Mouse (Mus musculus): ENCODE results near the gene Apold1. TPM values are rescaled to one million over a fixed set of nuclear protein-coding genes. Genes with fewer than 3 reads are reported as not detected.

Gene Apold1
- polyA plus RNA-seq (2015; fragmentation: Nextera tagmentation; extraction: Ambion mirVana): 6.8 and 7.8 TPM in 2 replicates

DNA sequence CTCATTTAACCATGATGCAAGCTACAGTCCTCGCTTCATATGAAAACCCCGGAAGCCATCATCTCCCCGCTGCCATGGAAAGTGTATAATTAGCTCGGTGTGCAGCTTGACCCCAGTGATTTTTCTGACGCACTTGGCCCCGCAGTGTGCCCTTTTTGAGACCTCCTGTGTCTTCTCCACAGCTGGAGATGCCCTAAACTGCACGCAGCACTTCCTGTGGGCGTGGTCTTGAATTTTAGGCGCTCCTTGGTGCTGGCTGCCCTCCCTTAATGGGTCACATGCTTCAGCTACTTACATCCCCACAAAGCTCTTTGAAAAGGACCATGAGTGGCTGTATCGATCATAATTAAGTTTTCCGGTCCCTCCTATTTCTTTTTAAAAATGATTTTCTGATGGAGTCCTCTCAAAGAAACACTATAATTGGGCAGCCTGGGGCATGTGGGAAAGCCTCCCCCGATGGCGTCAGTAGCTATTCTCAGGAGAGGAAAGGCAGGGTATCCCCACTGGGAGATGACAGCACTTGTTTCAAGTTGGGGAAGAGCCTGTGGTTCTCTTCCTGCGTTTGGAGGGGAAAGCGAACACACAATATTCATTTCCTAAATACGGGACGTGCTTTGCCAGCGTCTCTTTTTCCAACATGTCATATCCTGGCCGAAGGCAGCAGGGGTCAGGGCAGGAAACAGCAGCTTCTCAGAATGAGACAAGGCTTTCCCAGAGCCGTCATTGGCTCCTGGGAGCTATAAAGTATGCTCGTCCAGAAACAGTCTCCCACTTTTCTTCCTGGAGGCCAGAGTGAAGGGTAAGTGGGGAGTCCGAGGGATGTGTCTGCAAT is at the start of gene Apold1:
TSS of gene Apold1 (plus strand) at position 488 of the 832 bp plus-strand sequence.
- Histone ChIP-seq H3K27ac (replicated peaks) (peak within 1 kb of the TSS; percentile 64), H3K36me3 (no peaks in the 10 kb centered on the region)
- 38% methylated on average over 22 of the region's 22 CpGs for WGBS

DNA sequence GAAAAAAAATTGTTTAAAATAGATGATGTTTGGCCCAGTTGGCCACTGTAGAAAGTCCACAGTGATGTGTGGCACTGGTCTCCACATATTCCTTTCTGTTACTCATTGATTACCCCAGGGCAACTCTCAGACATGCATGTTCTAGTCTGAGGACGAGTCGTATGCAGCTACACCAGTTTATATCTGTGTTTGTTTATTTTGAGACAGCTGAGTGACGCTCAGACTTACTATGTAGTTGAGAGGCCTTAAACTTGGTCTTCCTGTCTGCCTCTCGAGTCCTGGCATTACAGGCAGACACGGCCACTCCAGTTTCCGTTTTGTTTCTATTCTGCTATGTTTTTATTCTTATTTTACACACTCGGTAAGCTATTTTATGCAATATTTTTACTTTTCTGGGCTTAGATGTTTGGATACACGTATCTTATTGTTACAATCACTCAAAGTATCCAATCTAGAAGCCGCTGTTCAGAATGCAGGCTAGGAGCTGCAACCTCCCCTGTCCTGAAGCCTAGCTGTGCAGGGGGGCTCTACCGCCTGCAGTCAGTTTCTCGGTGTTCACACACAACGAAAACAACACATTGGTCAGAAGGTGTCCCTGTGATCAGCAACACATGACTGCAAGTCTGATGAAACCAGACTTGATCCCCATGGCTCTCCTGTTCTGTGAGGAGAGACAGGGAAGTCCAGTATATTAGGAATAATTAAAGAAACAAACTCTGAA is 48.9 kb upstream of the Apold1 start:
- Histone ChIP-seq H3K4me3 (no peak overlapping the region), H3K36me3 (peaks cover 7% of the 10 kb centered on the region; the same call in 1 of the 2 replicates), H3K27me3 (replicated peaks) (no peaks in the 10 kb centered on the region), H3K4me1 (peaks cover 41% of the 10 kb centered on the region), H3K9me3 (no peaks in the 10 kb centered on the region), H3K27ac (replicated peaks) (no peak overlapping the region), H3K9ac (peak overlapping the region; percentile 65), H3K4me2 (peak overlapping the region; percentile 42)
- 62% methylated on average over 12 of the region's 12 CpGs for WGBS
- ATAC-seq (ENCODE audit: extremely low read depth, insufficient number of reproducible peaks, low FRiP score, low TSS enrichment): no peak

More for the DNA sequence above, at the start of gene Apold1:
- H3K4me1 ChIP-seq: peaks cover 31% of the 10 kb centered on the region
- H3K9ac ChIP-seq: peak within 1 kb of the TSS; percentile 85
- H3K4me2 ChIP-seq: peak within 1 kb of the TSS; percentile 88
- no peak for ATAC-seq (ENCODE audit: extremely low read depth, insufficient number of reproducible peaks, low FRiP score, low TSS enrichment)
- no peaks in the 10 kb centered on the region for H3K27me3 ChIP-seq (replicated peaks)
- no peaks in the 10 kb centered on the region for H3K9me3 ChIP-seq
- H3K4me3 ChIP-seq: peak within 1 kb of the TSS; percentile 70

DNA sequence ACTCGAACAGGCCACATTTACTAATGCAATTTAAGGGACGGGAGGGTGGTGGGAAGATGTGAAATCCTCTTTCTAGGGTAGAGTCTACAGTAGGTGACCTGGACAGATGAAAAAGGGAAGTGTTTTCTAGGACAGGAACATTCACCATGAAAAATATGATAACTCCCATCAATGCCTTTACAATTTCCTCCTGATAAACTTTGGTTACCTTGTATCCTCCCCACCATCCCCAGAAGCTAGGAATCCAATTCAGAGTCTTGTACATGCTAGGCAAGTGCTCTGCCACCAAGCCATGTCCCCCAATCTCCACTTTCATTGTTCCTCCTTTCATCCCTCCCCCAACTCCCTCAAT is 48.3 kb upstream of the Apold1 start:
- Histone ChIP-seq H3K9ac (peak overlapping the region; percentile 62), H3K9me3 (no peaks in the 10 kb centered on the region), H3K27me3 (replicated peaks) (no peaks in the 10 kb centered on the region), H3K27ac (replicated peaks) (no peak overlapping the region), H3K4me2 (peak overlapping the region; percentile 42), H3K4me1 (peaks cover 39% of the 10 kb centered on the region), H3K4me3 (no peak overlapping the region), H3K36me3 (peaks cover 7% of the 10 kb centered on the region; the same call in 1 of the 2 replicates)
- no peak for ATAC-seq (ENCODE audit: extremely low read depth, insufficient number of reproducible peaks, low FRiP score, low TSS enrichment)
- WGBS: 87% methylated on average over 2 of the region's 2 CpGs

DNA sequence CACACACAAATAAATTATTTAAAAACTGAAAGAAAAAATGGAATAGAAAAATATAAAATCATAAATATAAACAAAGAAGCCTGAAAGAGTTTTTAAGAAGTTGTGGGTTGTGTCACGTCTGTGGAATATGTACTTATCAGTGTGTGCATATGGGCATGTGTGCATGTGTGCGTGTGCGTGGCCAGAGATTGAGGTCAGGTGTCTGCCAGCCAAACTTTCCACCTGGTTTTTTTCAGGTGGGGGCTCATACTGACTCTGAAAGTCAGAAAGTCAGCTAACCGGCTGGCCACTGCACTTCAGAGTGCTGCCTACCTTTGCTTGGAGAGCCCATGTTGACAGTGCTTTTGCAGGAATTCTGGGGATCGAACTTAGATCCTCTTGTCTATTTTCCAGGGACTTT is 47.2 kb upstream of the Apold1 start:
- H3K9ac ChIP-seq: no peak overlapping the region
- peaks cover 7% of the 10 kb centered on the region; the same call in 1 of the 2 replicates for H3K36me3 ChIP-seq
- no peak overlapping the region for H3K4me2 ChIP-seq
- no peaks in the 10 kb centered on the region for H3K27me3 ChIP-seq (replicated peaks)
- no peak overlapping the region for H3K27ac ChIP-seq (replicated peaks)
- H3K4me3 ChIP-seq: no peak overlapping the region
- WGBS: 89% methylated on average over 5 of the region's 5 CpGs
- ATAC-seq (ENCODE audit: extremely low read depth, insufficient number of reproducible peaks, low FRiP score, low TSS enrichment): no peak
- H3K9me3 ChIP-seq: no peaks in the 10 kb centered on the region
- peaks cover 37% of the 10 kb centered on the region for H3K4me1 ChIP-seq

DNA sequence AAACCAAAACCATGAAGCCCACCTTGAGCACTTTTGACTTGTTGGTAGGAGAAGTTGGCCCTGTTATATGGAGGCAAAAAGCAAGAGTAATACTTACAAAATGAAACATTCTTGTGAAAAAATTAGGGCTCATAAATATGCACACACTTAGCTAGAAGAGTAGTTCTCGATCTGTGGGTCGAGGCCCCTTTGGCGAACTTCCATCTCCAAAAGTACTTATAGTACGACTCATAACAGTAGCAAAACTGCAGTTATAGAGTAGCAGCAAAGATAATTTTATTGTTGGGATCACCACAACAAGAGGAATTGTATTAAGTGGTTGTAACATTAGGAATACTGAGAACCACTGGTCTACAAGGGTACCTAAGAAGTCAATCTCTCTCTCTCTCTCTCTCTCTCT is 41.7 kb upstream of the Apold1 start:
- no peaks in the 10 kb centered on the region for H3K9me3 ChIP-seq
- H3K27me3 ChIP-seq (replicated peaks): no peaks in the 10 kb centered on the region
- ATAC-seq (ENCODE audit: extremely low read depth, insufficient number of reproducible peaks, low FRiP score, low TSS enrichment): no peak
- WGBS: 86% methylated on average over 4 of the region's 4 CpGs
- H3K4me2 ChIP-seq: no peak overlapping the region
- no peak overlapping the region for H3K27ac ChIP-seq (replicated peaks)
- no peak overlapping the region for H3K4me3 ChIP-seq
- H3K9ac ChIP-seq: no peak overlapping the region
- peaks cover 23% of the 10 kb centered on the region for H3K4me1 ChIP-seq
- H3K36me3 ChIP-seq: peaks cover 33% of the 10 kb centered on the region

DNA sequence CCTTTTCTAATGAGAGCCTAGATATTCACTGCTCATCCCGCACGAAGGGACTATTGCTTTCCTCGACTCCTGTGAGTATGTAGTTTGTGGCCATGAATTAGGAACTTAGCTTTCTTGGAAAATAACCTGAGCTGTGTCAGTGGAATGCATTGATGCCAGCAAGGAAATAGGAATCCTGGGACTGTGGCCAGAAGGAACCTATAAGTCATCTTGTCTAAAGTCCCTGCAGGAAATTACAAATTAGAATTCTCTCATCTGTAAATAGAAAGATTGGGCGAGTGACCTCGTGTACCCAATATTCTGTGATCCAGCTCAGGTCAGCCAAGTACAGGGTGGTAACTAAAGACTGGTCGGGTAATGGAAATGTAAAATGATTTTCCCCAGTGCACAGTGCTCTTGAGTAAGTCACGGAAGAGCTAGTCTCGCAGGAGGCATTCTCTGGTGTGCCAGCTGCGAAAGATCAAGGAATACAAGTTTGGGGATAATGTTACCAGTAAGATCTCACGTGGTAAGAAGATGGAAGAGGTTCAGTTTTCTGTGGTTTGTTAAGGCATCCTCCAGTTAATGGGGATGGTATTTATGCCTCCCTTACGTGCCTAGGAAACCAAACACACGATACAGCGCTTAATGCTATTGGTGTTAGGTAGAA is 37.6 kb upstream of the Apold1 start:
- no peak overlapping the region for H3K4me2 ChIP-seq
- no peaks in the 10 kb centered on the region for H3K27me3 ChIP-seq (replicated peaks)
- H3K36me3 ChIP-seq: peaks cover 33% of the 10 kb centered on the region
- no peaks in the 10 kb centered on the region for H3K9me3 ChIP-seq
- peaks cover 43% of the 10 kb centered on the region for H3K4me1 ChIP-seq
- H3K27ac ChIP-seq (replicated peaks): no peak overlapping the region
- no peak overlapping the region for H3K4me3 ChIP-seq
- ATAC-seq (ENCODE audit: extremely low read depth, insufficient number of reproducible peaks, low FRiP score, low TSS enrichment): no peak
- H3K9ac ChIP-seq: no peak overlapping the region
- 78% methylated on average over 13 of the region's 13 CpGs for WGBS

DNA sequence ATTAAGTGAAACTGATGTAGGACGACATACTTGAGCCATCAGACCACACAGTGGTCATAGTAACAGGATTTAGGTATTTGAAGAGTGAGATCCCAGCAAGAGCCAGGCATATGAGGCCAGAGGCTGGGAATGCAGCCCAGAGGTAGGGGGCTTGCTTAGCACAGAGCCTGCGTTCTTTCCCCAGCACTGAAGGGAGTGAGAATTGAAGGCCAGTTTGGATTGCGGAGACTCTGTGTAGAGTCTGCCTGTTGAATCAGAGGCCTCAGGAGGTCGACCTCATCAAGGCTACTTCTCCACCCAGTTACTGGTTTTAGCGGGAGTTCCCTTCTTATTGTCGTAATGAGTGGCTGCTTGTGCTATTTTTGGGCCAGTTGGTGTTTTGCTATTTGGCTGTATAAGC is 35.5 kb upstream of the Apold1 start:
- no peak overlapping the region for H3K4me2 ChIP-seq
- H3K4me1 ChIP-seq: peaks cover 43% of the 10 kb centered on the region
- H3K27me3 ChIP-seq (replicated peaks): no peaks in the 10 kb centered on the region
- 36% methylated on average over 6 of the region's 6 CpGs for WGBS
- H3K9ac ChIP-seq: no peak overlapping the region
- peak overlapping the region; percentile 46 for H3K27ac ChIP-seq (replicated peaks)
- ATAC-seq (ENCODE audit: extremely low read depth, insufficient number of reproducible peaks, low FRiP score, low TSS enrichment): no peak
- H3K4me3 ChIP-seq: no peak overlapping the region
- H3K36me3 ChIP-seq: peaks cover 27% of the 10 kb centered on the region
- no peaks in the 10 kb centered on the region for H3K9me3 ChIP-seq

DNA sequence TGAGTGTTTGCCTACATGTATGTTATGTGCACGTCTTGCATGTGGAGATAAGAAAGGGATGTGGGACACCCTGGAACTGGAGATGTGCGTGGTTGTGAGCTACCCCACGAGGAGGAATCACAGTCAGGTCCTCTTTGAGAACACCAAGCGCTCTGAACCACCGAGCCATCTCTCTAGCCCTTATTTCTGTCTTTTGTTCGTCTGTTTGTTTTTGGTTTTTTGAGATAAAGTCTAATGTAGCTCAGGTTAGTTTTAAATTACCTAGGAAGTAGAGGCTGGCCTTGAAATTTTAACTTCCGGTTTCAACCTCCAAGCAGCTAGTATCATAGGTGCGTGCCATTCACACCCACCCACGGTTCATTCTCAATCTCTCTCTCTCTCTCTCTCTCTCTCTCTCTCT is 34.7 kb upstream of the Apold1 start:
- Histone ChIP-seq H3K36me3 (peaks cover 26% of the 10 kb centered on the region), H3K9me3 (no peaks in the 10 kb centered on the region), H3K9ac (no peak overlapping the region), H3K4me2 (no peak overlapping the region), H3K4me3 (no peak overlapping the region), H3K27me3 (replicated peaks) (no peaks in the 10 kb centered on the region), H3K4me1 (peaks cover 49% of the 10 kb centered on the region), H3K27ac (replicated peaks) (no peak overlapping the region)
- ATAC-seq (ENCODE audit: extremely low read depth, insufficient number of reproducible peaks, low FRiP score, low TSS enrichment): no peak
- 85% methylated on average over 9 of the region's 9 CpGs for WGBS

DNA sequence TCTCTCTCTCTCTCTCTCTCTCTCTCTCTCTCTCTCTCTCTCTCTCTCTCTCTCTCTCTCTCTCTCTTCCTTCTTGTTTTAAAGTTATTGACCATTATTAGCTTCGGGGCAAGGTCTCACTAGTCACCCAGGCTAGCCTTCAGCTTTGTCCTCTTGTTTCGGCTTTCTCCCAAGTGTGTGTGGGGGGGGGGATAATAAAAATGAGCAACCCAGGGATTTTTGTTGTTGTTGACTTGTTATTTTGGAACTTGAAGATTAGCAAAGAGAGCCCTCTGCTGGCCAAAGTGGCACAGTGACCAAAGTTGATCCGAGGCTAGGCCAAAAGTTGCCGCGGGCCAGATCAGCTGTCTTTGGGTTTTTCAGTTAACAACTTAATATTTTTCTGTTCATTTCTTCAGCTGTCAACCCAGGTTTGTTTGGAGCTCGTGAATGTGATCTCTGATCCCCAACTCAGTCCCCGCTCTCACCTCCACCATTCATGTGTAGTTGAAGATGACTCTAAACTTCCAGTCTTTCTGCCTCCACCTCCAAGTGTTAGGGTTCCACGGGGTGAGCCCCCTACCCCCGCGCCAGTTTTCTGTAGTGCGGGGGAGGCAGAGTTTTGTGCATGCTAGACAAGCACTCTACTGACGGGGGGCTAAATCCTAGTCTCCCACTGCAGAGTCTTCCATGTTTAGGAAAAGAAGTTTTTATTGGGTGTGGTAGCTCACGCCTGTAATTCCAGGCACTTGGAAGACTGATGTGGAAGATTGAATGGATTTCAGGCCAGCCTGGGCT is 34.0 kb upstream of the Apold1 start:
- ATAC-seq (ENCODE audit: extremely low read depth, insufficient number of reproducible peaks, low FRiP score, low TSS enrichment): no peak; the same call in 1 of the 2 replicates
- Histone ChIP-seq H3K36me3 (peaks cover 26% of the 10 kb centered on the region), H3K4me3 (no peak overlapping the region), H3K27me3 (replicated peaks) (no peaks in the 10 kb centered on the region), H3K27ac (replicated peaks) (no peak overlapping the region), H3K4me1 (peaks cover 42% of the 10 kb centered on the region), H3K9ac (peak overlapping the region; percentile 37; the same call in 1 of the 2 replicates), H3K4me2 (no peak overlapping the region), H3K9me3 (no peaks in the 10 kb centered on the region)
- WGBS: 40% methylated on average over 13 of the region's 13 CpGs

DNA sequence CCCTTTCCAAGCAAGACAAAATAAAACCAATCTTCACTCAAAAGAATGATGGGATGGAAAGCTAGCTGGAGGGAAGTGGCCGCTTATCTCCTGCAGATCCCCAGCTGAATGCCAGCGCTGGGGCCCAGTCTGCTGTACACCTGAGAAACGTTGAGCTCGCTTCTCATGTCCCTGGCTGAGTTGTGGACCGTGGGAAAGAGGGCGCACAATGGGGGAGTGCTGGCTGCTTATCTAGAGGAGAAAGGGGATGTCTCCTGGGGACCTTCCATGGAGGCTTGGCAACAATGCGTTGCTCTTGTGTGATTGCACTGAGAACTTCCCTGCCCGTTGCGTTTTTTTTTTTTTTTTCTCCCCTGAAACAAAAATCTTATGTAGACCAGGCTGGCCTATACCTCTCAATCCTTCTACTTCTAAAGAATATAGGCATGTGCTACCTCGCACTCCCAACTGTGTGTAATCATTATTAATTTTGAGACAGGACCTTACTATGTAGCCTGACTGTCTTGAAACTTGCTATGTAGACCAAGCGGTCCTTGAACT is 32.9 kb upstream of the Apold1 start:
- H3K9ac ChIP-seq: no peak overlapping the region
- no peak overlapping the region for H3K4me2 ChIP-seq
- no peak for ATAC-seq (ENCODE audit: extremely low read depth, insufficient number of reproducible peaks, low FRiP score, low TSS enrichment)
- H3K4me3 ChIP-seq: no peak overlapping the region
- 42% methylated on average over 11 of the region's 11 CpGs for WGBS
- H3K4me1 ChIP-seq: peaks cover 31% of the 10 kb centered on the region
- no peaks in the 10 kb centered on the region for H3K9me3 ChIP-seq
- H3K36me3 ChIP-seq: peaks cover 32% of the 10 kb centered on the region
- H3K27me3 ChIP-seq (replicated peaks): no peaks in the 10 kb centered on the region
- H3K27ac ChIP-seq (replicated peaks): no peak overlapping the region

Measured in heart, embryonic 13.5 days (tissue).